Mouse (Mus musculus): ENCODE measurements around the gene Tmem100. TPM values are rescaled to one million over a fixed set of nuclear protein-coding genes. Genes with fewer than 3 reads are reported as not detected.

The Tmem100 gene
- polyA plus RNA-seq, 1 experiment, result 0.66 TPM

- no peak overlapping the region for H3K4me3 ChIP-seq (ENCODE audit: low read depth, low read length)
- WGBS, result 84% methylated on average over 4 of the region's 4 CpGs
These were observed 14.3 kb downstream of the Tmem100 start for GRCm38 (mm10) chr11:90044459-90044858.

GRCm38 (mm10) chr11:90046211-90046610 is 16.1 kb downstream of the Tmem100 start:
- Histone ChIP-seq H3K27me3 (ENCODE audit: control insufficient read depth, insufficient read depth, low read length) (no peaks in the 10 kb centered on the region), H3K27ac (ENCODE audit: insufficient read depth, low read depth, low read length) (no peak overlapping the region), H3K4me1 (ENCODE audit: control insufficient read depth, insufficient read depth, insufficient read length, low read length) (no peaks in the 10 kb centered on the region), H3K36me3 (ENCODE audit: control insufficient read depth, insufficient read depth, low read length) (no peaks in the 10 kb centered on the region), H3K4me3 (ENCODE audit: low read depth, low read length) (no peak overlapping the region)
- TF ChIP-seq POLR2A (IDR thresholded peaks at IDR 0.05; ENCODE audit: low read depth, low read length), result no peak
- no peak for TF ChIP-seq CTCF (IDR thresholded peaks at IDR 0.05; ENCODE audit: extremely low read depth, insufficient read length, insufficient replicate concordance, low read depth, low read length)
- WGBS, result 48% methylated on average over 7 of the region's 7 CpGs

More at GRCm38 (mm10) chr11:90044459-90044858, 14.3 kb downstream of the Tmem100 start:
- H3K4me1 ChIP-seq (ENCODE audit: control insufficient read depth, insufficient read depth, insufficient read length, low read length), result no peaks in the 10 kb centered on the region
- H3K27me3 ChIP-seq (ENCODE audit: control insufficient read depth, insufficient read depth, low read length), result no peaks in the 10 kb centered on the region
- TF ChIP-seq CTCF (IDR thresholded peaks at IDR 0.05; ENCODE audit: extremely low read depth, insufficient read length, insufficient replicate concordance, low read depth, low read length) (no peak), POLR2A (IDR thresholded peaks at IDR 0.05; ENCODE audit: low read depth, low read length) (no peak)
- no peaks in the 10 kb centered on the region for H3K36me3 ChIP-seq (ENCODE audit: control insufficient read depth, insufficient read depth, low read length)
- no peak overlapping the region for H3K27ac ChIP-seq (ENCODE audit: insufficient read depth, low read depth, low read length)

GRCm38 (mm10) chr11:90047271-90047670 is 17.1 kb downstream of the Tmem100 start:
- H3K27me3 ChIP-seq (ENCODE audit: control insufficient read depth, insufficient read depth, low read length), result no peaks in the 10 kb centered on the region
- 72% methylated on average over 9 of the region's 9 CpGs for WGBS
- H3K36me3 ChIP-seq (ENCODE audit: control insufficient read depth, insufficient read depth, low read length), result no peaks in the 10 kb centered on the region
- H3K4me3 ChIP-seq (ENCODE audit: low read depth, low read length), result no peak overlapping the region
- no peaks in the 10 kb centered on the region for H3K4me1 ChIP-seq (ENCODE audit: control insufficient read depth, insufficient read depth, insufficient read length, low read length)
- no peak for TF ChIP-seq POLR2A (IDR thresholded peaks at IDR 0.05; ENCODE audit: low read depth, low read length)
- no peak for TF ChIP-seq CTCF (IDR thresholded peaks at IDR 0.05; ENCODE audit: extremely low read depth, insufficient read length, insufficient replicate concordance, low read depth, low read length)
- no peak overlapping the region for H3K27ac ChIP-seq (ENCODE audit: insufficient read depth, low read depth, low read length)

GRCm38 (mm10) chr11:90050016-90050415 is 19.9 kb downstream of the Tmem100 start:
- no peak overlapping the region for H3K27ac ChIP-seq (ENCODE audit: insufficient read depth, low read depth, low read length)
- no peaks in the 10 kb centered on the region for H3K27me3 ChIP-seq (ENCODE audit: control insufficient read depth, insufficient read depth, low read length)
- H3K36me3 ChIP-seq (ENCODE audit: control insufficient read depth, insufficient read depth, low read length), result no peaks in the 10 kb centered on the region
- TF ChIP-seq POLR2A (IDR thresholded peaks at IDR 0.05; ENCODE audit: low read depth, low read length) (no peak), CTCF (IDR thresholded peaks at IDR 0.05; ENCODE audit: extremely low read depth, insufficient read length, insufficient replicate concordance, low read depth, low read length) (no peak)
- H3K4me1 ChIP-seq (ENCODE audit: control insufficient read depth, insufficient read depth, insufficient read length, low read length), result no peaks in the 10 kb centered on the region
- no peak overlapping the region for H3K4me3 ChIP-seq (ENCODE audit: low read depth, low read length)
- 84% methylated on average over 7 of the region's 7 CpGs for WGBS

- Histone ChIP-seq H3K27me3 (ENCODE audit: control insufficient read depth, insufficient read depth, low read length) (no peaks in the 10 kb centered on the region), H3K4me1 (ENCODE audit: control insufficient read depth, insufficient read depth, insufficient read length, low read length) (no peaks in the 10 kb centered on the region), H3K4me3 (ENCODE audit: low read depth, low read length) (no peak overlapping the region), H3K36me3 (ENCODE audit: control insufficient read depth, insufficient read depth, low read length) (no peaks in the 10 kb centered on the region), H3K27ac (ENCODE audit: insufficient read depth, low read depth, low read length) (no peak overlapping the region)
- WGBS, result 85% methylated on average over 7 of the region's 7 CpGs
- TF ChIP-seq CTCF (IDR thresholded peaks at IDR 0.05; ENCODE audit: extremely low read depth, insufficient read length, insufficient replicate concordance, low read depth, low read length) (no peak), POLR2A (IDR thresholded peaks at IDR 0.05; ENCODE audit: low read depth, low read length) (no peak)
These were observed 22.6 kb downstream of the Tmem100 start for GRCm38 (mm10) chr11:90052785-90053184.

- no peak overlapping the region for H3K27ac ChIP-seq (ENCODE audit: insufficient read depth, low read depth, low read length)
- no peaks in the 10 kb centered on the region for H3K27me3 ChIP-seq (ENCODE audit: control insufficient read depth, insufficient read depth, low read length)
- H3K4me1 ChIP-seq (ENCODE audit: control insufficient read depth, insufficient read depth, insufficient read length, low read length), result no peaks in the 10 kb centered on the region
- 59% methylated on average over 4 of the region's 4 CpGs for whole genome bisulfite sequencing
- H3K36me3 ChIP-seq (ENCODE audit: control insufficient read depth, insufficient read depth, low read length), result no peaks in the 10 kb centered on the region
- TF ChIP-seq CTCF (IDR thresholded peaks at IDR 0.05; ENCODE audit: extremely low read depth, insufficient read length, insufficient replicate concordance, low read depth, low read length) (no peak), POLR2A (IDR thresholded peaks at IDR 0.05; ENCODE audit: low read depth, low read length) (no peak)
- no peak overlapping the region for H3K4me3 ChIP-seq (ENCODE audit: low read depth, low read length)
These were observed 23.7 kb downstream of the Tmem100 start for GRCm38 (mm10) chr11:90053820-90054219.

- 46% methylated on average over 7 of the region's 7 CpGs for WGBS
- H3K27me3 ChIP-seq (ENCODE audit: control insufficient read depth, insufficient read depth, low read length), result no peaks in the 10 kb centered on the region
- H3K4me3 ChIP-seq (ENCODE audit: low read depth, low read length), result no peak overlapping the region
- H3K36me3 ChIP-seq (ENCODE audit: control insufficient read depth, insufficient read depth, low read length), result no peaks in the 10 kb centered on the region
- no peak overlapping the region for H3K27ac ChIP-seq (ENCODE audit: insufficient read depth, low read depth, low read length)
- no peak for TF ChIP-seq POLR2A (IDR thresholded peaks at IDR 0.05; ENCODE audit: low read depth, low read length)
- TF ChIP-seq CTCF (IDR thresholded peaks at IDR 0.05; ENCODE audit: extremely low read depth, insufficient read length, insufficient replicate concordance, low read depth, low read length), result no peak
- no peaks in the 10 kb centered on the region for H3K4me1 ChIP-seq (ENCODE audit: control insufficient read depth, insufficient read depth, insufficient read length, low read length)
These were observed 24.3 kb downstream of the Tmem100 start for GRCm38 (mm10) chr11:90054401-90054800.
